Mouse (Mus musculus) cortical plate, adult 2 months (tissue): ENCODE results near the gene Tmem88. TPM values are rescaled to one million over a fixed set of nuclear protein-coding genes. Genes with fewer than 3 reads are reported as not detected.
"Not testable (repeated sequence)": the region's sequence is repeated elsewhere in the genome, so short reads cannot be mapped to it uniquely, and the experiment has no call there.

Experiments used
- H3K27ac ChIP-seq: fragments of 200-500 bp; 2 replicates; pipeline ENCODE4 v1.5.1; 2012; ENCODE audit warnings: low read length, control low read depth, inconsistent platforms; ENCODE audit not compliant: insufficient read depth
- H3K4me1 ChIP-seq: fragments of 200-500 bp; 2 replicates; pipeline ENCODE4 v1.6.1; 2011; ENCODE audit warnings: low read length; ENCODE audit not compliant: control insufficient read depth, insufficient read depth
- H3K4me3 ChIP-seq: fragments of 200-500 bp; 2 replicates; pipeline ENCODE4 v1.5.1; 2011; ENCODE audit warnings: mild to moderate bottlenecking, low read length, control low read depth; ENCODE audit not compliant: insufficient read depth
- CTCF ChIP-seq: fragments of 200-500 bp; IDR thresholded peaks from 2 replicates; pipeline ENCODE4 v1.5.1; 2011; ENCODE audit warnings: mild to moderate bottlenecking, control low read depth, low read length; ENCODE audit not compliant: insufficient read depth; ENCODE audit errors: extremely low read depth
- POLR2A ChIP-seq: fragments of 200-500 bp; IDR thresholded peaks from 2 replicates; pipeline ENCODE4 v1.6.1; 2011; ENCODE audit warnings: mild to moderate bottlenecking, low read length, control low read depth; ENCODE audit not compliant: insufficient read depth; ENCODE audit errors: extremely low read depth
- polyA plus RNA-seq: library from polyadenylated mRNA; depleted of rRNA; stranded (reverse); fragments of >200 nt; gene quantifications from 2 replicates; pipeline ENCODE4 v1.2.3, GENCODE M21; 2012

Tmem88 gene
- polyA plus RNA-seq, 1 experiment = 6.8 TPM

GRCm38 (mm10) chr11:69398486-69399200 is 609 bp upstream of the Tmem88 start:
- no peaks in the 10 kb centered on the region for H3K4me1 ChIP-seq
- TF ChIP-seq CTCF = no peak
- no peak for TF ChIP-seq POLR2A
- no peak overlapping the region for H3K27ac ChIP-seq
- no peak overlapping the region for H3K4me3 ChIP-seq

GRCm38 (mm10) chr11:69397581-69398057 is 415 bp downstream of the Tmem88 start:
- H3K4me1 ChIP-seq = no peaks in the 10 kb centered on the region
- peak overlapping the region; percentile 85 for H3K4me3 ChIP-seq
- H3K27ac ChIP-seq = peak overlapping the region; percentile 82
- no peak for TF ChIP-seq CTCF
- 0 out of 2 replicates have a peak, but pooled peaks have one; percentile 3 for TF ChIP-seq POLR2A

GRCm38 (mm10) chr11:69396772-69397171 is 1.3 kb downstream of the Tmem88 start:
- H3K4me3 ChIP-seq = peak overlapping the region; percentile 85
- H3K27ac ChIP-seq = peak overlapping the region; percentile 56
- H3K4me1 ChIP-seq = no peaks in the 10 kb centered on the region
- TF ChIP-seq CTCF = no peak
- TF ChIP-seq POLR2A = 0 out of 2 replicates have a peak, but pooled peaks have one; percentile 13

GRCm38 (mm10) chr11:69395634-69396373 is 2.2 kb downstream of the Tmem88 start:
- Histone ChIP-seq H3K4me3 (peak overlapping the region; percentile 85), H3K4me1 (no peaks in the 10 kb centered on the region), H3K27ac (peak overlapping the region; percentile 95)
- TF ChIP-seq POLR2A = peak; percentile 90
- no peak for TF ChIP-seq CTCF

- TF ChIP-seq POLR2A = peak; percentile 45; the same call in 1 of the 2 replicates
- H3K4me3 ChIP-seq = peak within 1 kb of the TSS; percentile 85
- not testable (repeated sequence) for H3K4me1 ChIP-seq
- H3K27ac ChIP-seq = peak within 1 kb of the TSS; percentile 95
Observed at GRCm38 (mm10) chr11:69395235-69395633, 2.8 kb downstream of the Tmem88 start, which contains the start of the genes Naa38 and Cyb5d1. Gene Naa38, plus strand, starts transcription at chr11:69395487. Gene Cyb5d1, minus strand, starts transcription at chr11:69395631.

GRCm38 (mm10) chr11:69394591-69395167 is 3.4 kb downstream of the Tmem88 start:
- not testable (repeated sequence) for H3K27ac ChIP-seq, H3K4me1 ChIP-seq
- peak overlapping the region; percentile 85 for H3K4me3 ChIP-seq

GRCm38 (mm10) chr11:69390400-69391034 is 7.5 kb downstream of the Tmem88 start:
- H3K27ac ChIP-seq = no peak overlapping the region

GRCm38 (mm10) chr11:69389531-69390399 is 8.3 kb downstream of the Tmem88 start:
- Histone ChIP-seq H3K27ac (no peak overlapping the region), H3K4me1 (peaks cover 2% of the 10 kb centered on the region; the same call in 1 of the 2 replicates), H3K4me3 (no peak overlapping the region)
- no peak for TF ChIP-seq CTCF

More at GRCm38 (mm10) chr11:69390400-69391034, 7.5 kb downstream of the Tmem88 start:
- Histone ChIP-seq H3K4me3 (no peak overlapping the region), H3K4me1 (peaks cover 2% of the 10 kb centered on the region; the same call in 1 of the 2 replicates)
- TF ChIP-seq CTCF (peak; percentile 53; the same call in 1 of the 2 replicates), POLR2A (no peak)
